Mouse (Mus musculus) lung, postnatal 0 days (tissue): ENCODE measurements around the gene Zfp341. TPM values are rescaled to one million over a fixed set of nuclear protein-coding genes. Genes with fewer than 3 reads are reported as not detected.

Experiments
- ATAC-seq: fragments of 200-750 bp; cut with Nextera tagmentation; 2 replicates; pipeline ENCODE4 v1.8.0; 2017; ENCODE audit warnings: moderate library complexity
- DNase-seq: peaks from one replicate; pipeline ENCODE4 v3.0.0-alpha.2; 2016; ENCODE audit warnings: low spot score
- H3K27ac ChIP-seq: fragments of 300-500 bp; sonication (generic); 2 replicates; pipeline ENCODE4 v1.5.1; 2014; ENCODE audit warnings: antibody characterized with exemption, mild to moderate bottlenecking, low read length, mixed read lengths
- H3K27me3 ChIP-seq: fragments of 300-500 bp; sonication (generic); replicated peaks from 2 replicates; pipeline ENCODE4 v1.6.1; 2014; ENCODE audit warnings: low read length, mixed read lengths; ENCODE audit not compliant: insufficient read depth
- H3K36me3 ChIP-seq: fragments of 300-500 bp; sonication (generic); 2 replicates; pipeline ENCODE4 v1.6.1; 2014; ENCODE audit warnings: low read length, mixed read lengths; ENCODE audit not compliant: insufficient read depth
- H3K4me1 ChIP-seq: fragments of 300-500 bp; sonication (generic); 2 replicates; pipeline ENCODE4 v1.6.1; 2014; ENCODE audit warnings: antibody characterized with exemption, low read depth, low read length, mixed read lengths; ENCODE audit not compliant: insufficient read depth
- H3K4me2 ChIP-seq: fragments of 300-500 bp; sonication (generic); replicated peaks from 2 replicates; pipeline ENCODE4 v1.6.1; 2014; ENCODE audit warnings: low read depth, mild to moderate bottlenecking, low read length, moderate library complexity, mixed read lengths
- H3K4me3 ChIP-seq: fragments of 300-500 bp; sonication (generic); 2 replicates; pipeline ENCODE4 v1.5.1; 2014; ENCODE audit warnings: low read depth, low read length
- H3K9ac ChIP-seq: fragments of 300-500 bp; sonication (generic); replicated peaks from 2 replicates; pipeline ENCODE4 v1.6.1; 2014; ENCODE audit warnings: low read depth, mild to moderate bottlenecking
- H3K9me3 ChIP-seq: fragments of 300-500 bp; sonication (generic); 2 replicates; pipeline ENCODE4 v1.6.1; 2016; ENCODE audit warnings: low read length, mixed read lengths
- CTCF ChIP-seq: IDR thresholded peaks from 2 replicates; pipeline ENCODE4 v1.5.1; 2016; ENCODE audit warnings: antibody characterized with exemption, mild to moderate bottlenecking
- EP300 ChIP-seq: IDR thresholded peaks from 2 replicates; pipeline ENCODE4 v1.6.1; 2016; ENCODE audit warnings: antibody characterized with exemption, mild to moderate bottlenecking, control low read depth
- WGBS: fragments of 180-500 bp; shearing (Covaris S2); extraction: QIAGEN DNeasy Blood & Tissue Kit; methylation state at CpG from one replicate; pipeline ENCODE4 v1.1.7; 2014; 5-methylcytosine and 5-hydroxymethylcytosine counted together
- polyA plus RNA-seq: library from polyadenylated mRNA; unstranded; fragments of >200 nt; fragmentation: Nextera tagmentation; extraction: Ambion mirVana; gene quantifications from 2 replicates; pipeline ENCODE4 v1.2.1, GENCODE M21; 2015

Gene Zfp341
- polyA plus RNA-seq, 1 experiment from 2014 or later = 0.76 TPM

GRCm38 (mm10) chr2:154621684-154622083 is 8.6 kb downstream of the Zfp341 start:
- H3K9me3 ChIP-seq = no peaks in the 10 kb centered on the region
- peaks cover 9% of the 10 kb centered on the region; the same call in 1 of the 2 replicates for H3K36me3 ChIP-seq
- DNase-seq (no peak), ATAC-seq (no peak)
- no peak overlapping the region for H3K9ac ChIP-seq
- TF ChIP-seq CTCF = peak; percentile 12; the same call in 1 of the 2 replicates
- TF ChIP-seq EP300 = no peak
- H3K27ac ChIP-seq = no peak overlapping the region
- 57% methylated on average over 5 of the region's 5 CpGs for WGBS
- no peaks in the 10 kb centered on the region for H3K27me3 ChIP-seq
- no peak overlapping the region for H3K4me3 ChIP-seq
- H3K4me1 ChIP-seq = no peaks in the 10 kb centered on the region
- H3K4me2 ChIP-seq = no peak overlapping the region

GRCm38 (mm10) chr2:154624137-154624536 is 11.0 kb downstream of the Zfp341 start:
- H3K9me3 ChIP-seq = no peaks in the 10 kb centered on the region
- ATAC-seq (no peak), DNase-seq (no peak)
- no peak overlapping the region for H3K4me3 ChIP-seq
- H3K36me3 ChIP-seq = peaks cover 9% of the 10 kb centered on the region; the same call in 1 of the 2 replicates
- no peak overlapping the region for H3K4me2 ChIP-seq
- no peak; the same call in 1 of the 2 replicates for TF ChIP-seq CTCF
- TF ChIP-seq EP300 = no peak
- no peaks in the 10 kb centered on the region for H3K27me3 ChIP-seq
- H3K27ac ChIP-seq = no peak overlapping the region
- no peak overlapping the region for H3K9ac ChIP-seq
- H3K4me1 ChIP-seq = no peaks in the 10 kb centered on the region

GRCm38 (mm10) chr2:154630531-154630930 is 17.4 kb downstream of the Zfp341 start:
- H3K4me2 ChIP-seq = no peak overlapping the region
- H3K27ac ChIP-seq = no peak overlapping the region
- no peaks in the 10 kb centered on the region for H3K9me3 ChIP-seq
- H3K36me3 ChIP-seq = 0 out of 2 replicates have a peak, but pooled peaks cover 4% of the 10 kb centered on the region
- H3K27me3 ChIP-seq = no peaks in the 10 kb centered on the region
- WGBS = 76% methylated on average over 5 of the region's 5 CpGs
- H3K4me1 ChIP-seq = no peaks in the 10 kb centered on the region
- DNase-seq (no peak), ATAC-seq (no peak)
- no peak for TF ChIP-seq EP300
- no peak for TF ChIP-seq CTCF
- no peak overlapping the region for H3K9ac ChIP-seq
- H3K4me3 ChIP-seq = no peak overlapping the region

- Histone ChIP-seq H3K4me1 (no peaks in the 10 kb centered on the region), H3K4me2 (no peak overlapping the region), H3K4me3 (no peak overlapping the region), H3K9me3 (no peaks in the 10 kb centered on the region), H3K9ac (no peak overlapping the region), H3K36me3 (0 out of 2 replicates have a peak, but pooled peaks cover 4% of the 10 kb centered on the region), H3K27me3 (no peaks in the 10 kb centered on the region), H3K27ac (no peak overlapping the region)
- TF ChIP-seq EP300 (no peak), CTCF (no peak)
- WGBS = 89% methylated on average over 16 of the region's 16 CpGs
- DNase-seq = no peak
- ATAC-seq = no peak; the same call in 1 of the 2 replicates
Observed at GRCm38 (mm10) chr2:154632203-154632780, 19.2 kb downstream of the Zfp341 start.

GRCm38 (mm10) chr2:154633039-154633742 is 20.1 kb downstream of the Zfp341 start:
- Histone ChIP-seq H3K4me3 (no peak overlapping the region), H3K27ac (no peak overlapping the region), H3K4me2 (no peak overlapping the region), H3K9me3 (no peaks in the 10 kb centered on the region), H3K36me3 (peaks cover 8% of the 10 kb centered on the region; the same call in 1 of the 2 replicates), H3K27me3 (no peaks in the 10 kb centered on the region), H3K4me1 (no peaks in the 10 kb centered on the region), H3K9ac (no peak overlapping the region)
- TF ChIP-seq CTCF (no peak), EP300 (no peak)
- ATAC-seq = no peak
- 82% methylated on average over 5 of the region's 5 CpGs for WGBS
- DNase-seq = no peak

- no peak for DNase-seq
- H3K9ac ChIP-seq = no peak overlapping the region
- peaks cover 11% of the 10 kb centered on the region; the same call in 1 of the 2 replicates for H3K36me3 ChIP-seq
- H3K4me2 ChIP-seq = no peak overlapping the region
- no peak for ATAC-seq
- H3K4me1 ChIP-seq = no peaks in the 10 kb centered on the region
- H3K27ac ChIP-seq = no peak overlapping the region
- H3K9me3 ChIP-seq = peaks cover 3% of the 10 kb centered on the region; the same call in 1 of the 2 replicates
- no peaks in the 10 kb centered on the region for H3K27me3 ChIP-seq
- TF ChIP-seq CTCF (no peak), EP300 (no peak)
- WGBS = 86% methylated on average over 9 of the region's 9 CpGs
- no peak overlapping the region for H3K4me3 ChIP-seq
Observed at GRCm38 (mm10) chr2:154633876-154634644, 21.0 kb downstream of the Zfp341 start.
